Mouse (Mus musculus): ENCODE results near the gene Nutm1.

- TF ChIP-seq EP300 (IDR thresholded peaks at IDR 0.05; ENCODE audit: low read depth), result no peak
- TF ChIP-seq CTCF (IDR thresholded peaks at IDR 0.05; ENCODE audit: low read depth), result no peak
Measured at GRCm38 (mm10) chr2:112296211-112296610, 37.1 kb upstream of the Nutm1 start.
